Mouse (Mus musculus) lung, postnatal 14 days (tissue): ENCODE data around the gene Scube2.

ENCODE experiments used
- DNase-seq: peaks from one replicate; pipeline ENCODE4 v3.0.0; 2021

Gene Scube2

GRCm38 (mm10) chr7:109850531-109850930, 14.9 kb downstream of the Scube2 start:
- no peak for DNase-seq

DNA sequence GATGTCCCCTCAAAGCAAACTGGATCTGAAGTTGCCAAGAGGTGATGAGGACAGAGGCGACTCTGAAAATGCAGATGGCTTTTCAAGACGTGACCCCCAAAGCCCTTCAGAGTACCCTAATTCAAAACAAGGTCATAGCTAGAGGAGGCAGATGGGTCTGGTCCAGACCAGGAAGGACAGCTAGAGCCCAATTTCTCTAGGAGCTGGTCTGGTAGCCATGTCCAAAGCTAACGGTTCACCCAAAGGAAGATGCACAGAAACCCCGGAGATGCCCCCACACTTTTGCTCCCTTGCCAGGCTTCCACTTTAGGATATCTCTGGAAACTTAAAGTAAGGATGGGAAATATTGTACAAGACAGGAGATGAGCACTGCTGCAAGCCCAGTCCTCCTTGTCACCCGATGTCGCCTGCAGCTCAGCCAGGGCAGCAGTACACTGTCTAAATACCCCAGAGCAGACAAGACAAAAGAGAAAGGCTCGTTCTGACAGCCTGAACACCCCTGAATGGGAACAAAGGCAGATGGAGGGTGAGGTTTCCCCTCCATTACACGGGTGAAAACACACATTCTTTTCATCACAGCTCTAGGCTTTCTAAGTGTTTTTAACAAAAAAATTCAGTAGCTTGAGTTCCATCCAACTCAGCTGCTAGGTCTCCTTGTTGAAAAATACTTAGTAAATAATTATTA, 15.6 kb downstream of the Scube2 start:
- no peak for DNase-seq

GRCm38 (mm10) chr7:109848867-109849733, 16.4 kb downstream of the Scube2 start:
- DNase-seq: no peak

GRCm38 (mm10) chr7:109844100-109844499, 21.4 kb downstream of the Scube2 start:
- no peak for DNase-seq

DNA sequence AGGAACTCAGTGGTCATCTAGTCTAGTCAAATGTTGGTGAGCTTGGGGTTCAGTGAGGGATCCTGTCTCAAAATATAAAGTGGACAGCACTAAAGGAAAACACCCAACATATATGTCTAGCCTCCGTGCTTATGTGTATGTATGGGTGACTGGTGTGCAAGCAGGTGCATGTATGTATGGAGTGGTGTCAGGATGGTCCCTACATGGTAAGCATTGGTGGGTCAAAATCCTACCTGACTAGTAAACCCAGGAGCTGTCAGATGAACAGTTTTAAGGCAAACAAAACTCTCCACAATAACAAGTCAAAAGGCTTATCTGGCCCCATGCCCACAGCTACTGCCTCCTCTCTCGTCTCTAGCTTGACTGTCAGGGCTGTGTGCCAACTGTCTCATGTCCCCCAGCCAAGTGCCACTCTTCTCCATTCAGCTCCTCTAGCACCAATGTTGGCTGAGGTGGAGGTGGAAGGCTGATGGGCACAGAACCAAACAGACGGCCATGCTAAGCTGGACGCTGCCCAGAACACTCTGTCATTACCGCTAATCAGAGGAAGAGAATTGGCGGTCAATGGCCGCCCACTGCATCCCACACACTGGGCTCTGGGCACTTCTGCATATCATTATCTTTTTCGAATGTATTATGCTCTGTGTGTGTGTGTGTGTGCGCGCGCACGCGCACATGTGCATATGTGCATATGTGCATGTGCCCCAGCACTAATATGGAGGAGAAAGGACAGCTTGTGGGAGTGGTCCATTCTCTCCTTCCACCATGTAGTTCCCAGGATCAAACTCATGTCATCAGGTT, 23.7 kb downstream of the Scube2 start:
- peak; percentile 43 for DNase-seq

DNA sequence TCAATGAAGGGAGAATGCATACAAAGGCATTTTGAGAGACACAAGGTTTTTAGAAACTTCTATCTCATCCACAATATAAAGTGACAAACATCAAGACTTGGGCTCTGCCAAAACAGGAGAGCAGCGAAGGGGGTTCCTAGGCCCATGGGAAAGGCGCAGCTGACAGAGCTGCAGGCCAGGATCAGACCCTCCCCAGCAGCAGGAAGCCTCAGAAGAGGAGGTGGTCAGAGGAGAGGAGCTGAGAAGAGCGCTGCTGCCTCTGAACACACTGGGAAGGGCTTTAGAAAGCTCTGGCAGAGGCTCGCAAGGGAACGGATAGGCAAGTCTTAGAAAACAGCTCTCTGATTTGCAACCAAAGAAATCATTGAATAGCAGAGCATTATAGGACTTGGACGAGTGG, 24.4 kb downstream of the Scube2 start:
- no peak for DNase-seq

DNA sequence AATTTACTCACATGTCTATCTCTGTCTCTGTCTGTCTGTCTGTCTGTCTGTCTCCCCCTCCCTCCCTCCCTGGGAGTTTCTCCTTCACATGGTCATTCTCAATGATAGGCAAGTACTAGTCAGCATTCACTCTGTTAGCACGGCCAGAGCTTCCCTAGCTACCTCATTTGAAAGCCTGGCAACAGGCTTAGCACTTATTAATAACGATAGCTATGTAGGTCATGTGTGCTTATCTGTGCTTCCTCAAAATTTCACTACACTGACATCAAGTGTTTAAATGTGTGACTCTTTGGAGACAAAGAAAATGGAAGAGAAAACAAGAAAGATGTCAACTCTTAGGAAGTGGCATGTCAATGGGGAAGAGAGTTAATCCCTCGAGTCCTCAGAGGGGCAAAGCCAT, 26.9 kb downstream of the Scube2 start:
- DNase-seq: no peak

GRCm38 (mm10) chr7:109837651-109838050, 27.8 kb downstream of the Scube2 start:
- DNase-seq: no peak

DNA sequence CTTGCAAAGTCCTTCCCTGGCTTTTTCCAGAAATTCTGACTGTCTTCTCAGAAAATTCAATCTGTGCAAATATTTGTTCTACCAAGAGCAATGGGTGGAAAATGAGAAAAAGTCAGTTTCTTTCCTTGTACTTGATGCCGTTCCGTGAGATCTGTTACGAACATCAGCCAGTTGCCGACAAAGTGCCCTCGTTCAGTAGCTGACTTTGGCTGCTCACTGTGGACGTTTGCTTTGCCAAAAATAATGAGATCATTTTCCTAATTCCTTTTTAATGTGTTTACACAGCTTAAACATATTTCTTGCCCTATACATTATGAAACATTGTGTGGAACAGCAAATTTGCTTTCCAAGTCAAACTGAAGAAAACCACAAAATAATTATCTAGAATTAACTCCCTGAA, 30.6 kb downstream of the Scube2 start:
- DNase-seq: no peak

GRCm38 (mm10) chr7:109831376-109831775, 34.1 kb downstream of the Scube2 start:
- no peak for DNase-seq

GRCm38 (mm10) chr7:109826911-109827310, 38.6 kb downstream of the Scube2 start:
- DNase-seq: peak; percentile 43

- peak; percentile 35 for DNase-seq
These were observed 40.2 kb downstream of the Scube2 start for GRCm38 (mm10) chr7:109825293-109825692.

DNA sequence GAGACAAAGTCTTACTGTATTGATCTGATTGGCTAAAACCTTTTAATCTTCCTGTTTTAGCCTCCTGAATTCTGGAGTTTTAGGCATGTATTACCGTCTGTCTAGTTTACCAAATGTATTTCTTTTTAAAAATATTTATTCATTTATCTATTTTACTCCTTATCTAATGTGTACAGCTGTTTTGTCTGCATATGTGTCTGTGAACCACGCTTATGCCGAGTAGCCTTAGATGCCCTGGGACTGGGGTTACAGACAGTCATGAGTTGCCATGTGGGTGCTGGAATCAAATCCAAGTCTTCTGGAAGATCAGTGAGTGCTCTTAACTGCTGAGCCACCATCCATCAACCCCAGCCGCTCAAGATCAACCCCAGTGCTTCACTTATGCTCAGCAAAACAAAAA, 46.9 kb downstream of the Scube2 start:
- no peak for DNase-seq

- DNase-seq: no peak
These were observed 47.5 kb downstream of the Scube2 start for GRCm38 (mm10) chr7:109817954-109818353.

DNA sequence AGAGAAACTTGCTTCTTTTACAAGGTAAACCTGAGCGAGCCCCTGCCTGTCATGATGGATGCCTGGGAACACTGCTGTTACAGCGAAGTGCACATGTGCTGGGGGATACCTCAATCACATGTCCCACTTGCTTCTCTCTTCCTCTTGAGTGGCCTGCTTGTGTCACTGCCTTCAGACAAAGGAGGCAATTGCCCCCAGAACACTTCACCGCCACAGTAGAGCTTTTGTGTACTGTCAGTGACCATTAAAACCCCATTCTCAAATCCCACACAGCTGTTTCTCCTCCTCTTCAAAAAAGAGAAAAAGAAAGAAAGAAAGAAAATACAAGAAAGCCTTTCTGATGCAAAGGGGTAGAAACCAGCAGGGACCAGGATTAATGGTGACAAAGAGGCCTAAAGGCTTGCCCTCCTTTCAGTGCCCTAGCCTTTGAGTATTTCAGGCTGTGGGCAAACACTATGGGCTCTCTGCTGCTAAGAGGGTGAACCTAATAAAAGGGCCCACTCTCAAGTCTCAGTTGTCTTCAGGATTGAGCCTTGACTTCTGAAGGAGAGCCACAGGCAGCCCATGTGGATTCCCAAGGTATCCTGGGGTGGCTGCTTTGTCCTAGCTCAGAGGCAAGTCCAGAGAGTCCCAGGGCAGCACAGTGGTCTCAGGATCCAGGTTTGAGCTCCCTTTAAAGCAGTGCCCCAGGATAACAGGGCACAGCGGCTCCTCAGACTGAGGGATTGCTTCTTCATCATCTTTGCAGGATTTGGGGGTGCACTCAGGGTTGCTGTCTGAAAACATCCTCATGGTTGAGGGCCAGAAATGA, 51.9 kb downstream of the Scube2 start:
- DNase-seq: no peak

GRCm38 (mm10) chr7:109807616-109808485, 57.6 kb downstream of the Scube2 start:
- DNase-seq: no peak

DNA sequence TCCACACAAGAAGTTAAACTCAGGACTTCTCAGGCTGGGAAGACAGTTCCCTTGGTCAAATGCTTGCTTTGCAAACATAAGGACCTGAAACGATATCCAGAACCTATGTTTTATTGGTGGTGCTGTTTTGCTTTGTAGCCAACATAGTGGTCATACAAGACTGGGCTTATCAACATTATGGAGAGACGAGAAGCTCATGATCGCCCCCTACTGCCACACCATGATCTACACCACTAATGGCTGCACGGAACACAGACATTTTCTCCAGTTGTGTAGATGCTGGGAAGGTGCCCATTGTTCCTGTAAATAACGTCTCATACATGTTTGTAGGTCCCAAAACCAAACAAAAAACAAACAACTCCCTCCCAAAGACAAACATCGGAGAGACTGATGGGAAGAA, 60.6 kb downstream of the Scube2 start:
- peak; percentile 68 for DNase-seq

- no peak for DNase-seq
These were observed 61.1 kb downstream of the Scube2 start for GRCm38 (mm10) chr7:109804355-109804754.

DNA sequence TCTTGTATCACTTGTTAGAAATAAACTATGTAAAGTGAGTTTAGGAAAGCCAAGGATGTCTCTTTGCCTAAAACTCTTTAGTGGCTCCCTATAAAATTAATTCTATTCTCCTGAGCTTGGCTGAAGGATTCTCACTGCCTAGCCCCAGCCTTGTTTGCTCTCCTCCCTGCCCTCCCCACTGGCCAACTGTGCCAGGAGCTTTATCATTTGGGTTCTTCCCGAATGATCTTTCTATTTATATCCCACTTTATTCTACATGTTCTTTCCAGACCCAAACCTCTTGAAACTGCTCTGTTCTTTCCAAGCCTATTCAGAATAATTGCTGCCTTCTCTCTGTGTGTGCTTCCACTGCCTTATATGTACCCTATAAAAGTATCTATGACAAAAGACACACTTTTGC, 62.0 kb downstream of the Scube2 start:
- no peak for DNase-seq

DNA sequence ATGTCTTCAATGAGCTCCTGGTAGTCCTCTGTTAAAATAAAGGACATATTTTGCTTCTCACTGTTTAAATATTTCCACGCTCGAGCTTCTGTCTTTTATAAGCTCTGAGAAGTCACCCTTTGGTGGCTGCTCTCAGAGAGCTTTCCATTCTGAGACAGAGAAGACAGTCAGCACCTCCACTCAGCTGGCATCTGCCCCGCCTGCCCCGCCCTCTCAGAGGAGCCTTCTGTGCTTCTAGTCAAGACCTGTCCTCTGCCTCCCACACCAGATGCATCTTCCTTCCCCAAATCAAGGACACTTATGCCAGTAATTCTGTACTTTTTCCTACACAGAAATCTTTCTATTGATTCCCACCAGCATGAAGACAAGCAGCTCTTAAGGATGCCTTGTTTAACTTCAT, 64.9 kb downstream of the Scube2 start:
- DNase-seq: no peak

DNA sequence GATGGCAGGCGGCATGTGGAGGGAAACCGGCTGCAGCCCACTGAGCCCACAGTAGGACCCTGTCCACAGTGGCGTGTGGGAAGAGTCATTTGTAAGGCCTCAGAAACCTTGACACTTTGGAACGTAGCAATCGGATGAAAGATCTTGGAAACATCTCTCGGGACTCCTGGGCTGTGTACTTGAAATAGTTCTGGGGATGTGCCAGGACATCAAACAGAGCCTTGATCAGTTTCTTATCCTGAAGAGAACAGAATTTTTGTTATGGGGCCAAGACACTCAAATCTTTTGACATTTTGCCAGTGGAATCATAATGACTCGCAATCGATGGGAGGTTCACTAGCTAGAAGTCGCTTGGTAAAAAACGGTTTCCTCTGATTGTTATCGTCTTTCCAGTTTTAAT, 66.3 kb downstream of the Scube2 start:
- DNase-seq: peak; percentile 42

DNA sequence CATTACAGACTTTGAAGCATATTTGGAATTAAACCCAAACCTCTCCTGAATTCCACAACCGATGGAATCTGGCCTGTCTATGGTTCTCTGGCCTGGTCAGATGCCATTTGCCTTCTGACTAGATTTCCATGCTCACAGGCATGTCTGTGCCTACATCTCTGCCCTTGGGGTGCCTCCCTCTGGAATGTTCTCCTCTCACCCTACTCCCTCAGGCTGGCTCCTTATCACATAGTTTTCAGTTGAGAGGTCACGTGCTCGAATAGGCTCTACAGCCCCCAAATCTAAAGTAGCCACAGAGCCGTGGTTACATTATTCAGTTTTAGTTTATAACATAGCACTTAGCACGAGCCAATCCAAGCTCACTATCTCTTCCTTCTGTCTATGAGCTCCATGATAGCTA, 69.9 kb downstream of the Scube2 start:
- no peak for DNase-seq
